Mouse (Mus musculus): ENCODE results near the gene Gskip. TPM values are rescaled to one million over a fixed set of nuclear protein-coding genes. Genes with fewer than 3 reads are reported as not detected.

The Gskip gene
- total and polyA plus RNA-seq, 3 experiments: 12.3 to 21.9 (median 13.3) TPM

Other genes starting within 250 kb of the Gskip start
- gene D430019H16Rik, start 231.0 kb upstream of the Gskip start, total RNA-seq (2012; rRNA removed): 0.34 and 0.42 TPM in 2 replicates
- 0.81 and 0.91 TPM in 2 replicates for gene D430019H16Rik, start 231.0 kb upstream of the Gskip start, total RNA-seq (2014; rRNA removed)
- 0.94 and 0.96 TPM in 2 replicates for gene D430019H16Rik, start 231.0 kb upstream of the Gskip start, polyA plus RNA-seq (2012; ENCODE audit: insufficient read length, low read depth)
- not detected in 2 replicates for gene Bdkrb2, start 121.6 kb upstream of the Gskip start, total RNA-seq (2012; rRNA removed)
- not detected in 2 replicates for gene Bdkrb2, start 121.6 kb upstream of the Gskip start, total RNA-seq (2014; rRNA removed)
- 0.06 TPM in 1 of 2 replicates, not detected in the other for gene Bdkrb2, start 121.6 kb upstream of the Gskip start, polyA plus RNA-seq (2012; ENCODE audit: insufficient read length, low read depth)
- gene Bdkrb1, start 81.7 kb upstream of the Gskip start, total RNA-seq (2012; rRNA removed): 0.29 and 0.81 TPM in 2 replicates
- gene Bdkrb1, start 81.7 kb upstream of the Gskip start, total RNA-seq (2014; rRNA removed): 1.00 and 1.5 TPM in 2 replicates
- 0.87 and 1.0 TPM in 2 replicates for gene Bdkrb1, start 81.7 kb upstream of the Gskip start, polyA plus RNA-seq (2012; ENCODE audit: insufficient read length, low read depth)
- 27.3 and 28.5 TPM in 2 replicates for gene Atg2b, start 382 bp downstream of the Gskip start, total RNA-seq (2012; rRNA removed)
- gene Atg2b, start 382 bp downstream of the Gskip start, total RNA-seq (2014; rRNA removed): 26.6 and 26.9 TPM in 2 replicates
- 24.1 and 28.4 TPM in 2 replicates for gene Atg2b, start 382 bp downstream of the Gskip start, polyA plus RNA-seq (2012; ENCODE audit: insufficient read length, low read depth)
- 0.13 and 0.38 TPM in 2 replicates for gene Ak7, start 21.1 kb downstream of the Gskip start, total RNA-seq (2012; rRNA removed)
- 0.11 and 0.24 TPM in 2 replicates for gene Ak7, start 21.1 kb downstream of the Gskip start, total RNA-seq (2014; rRNA removed)
- gene Ak7, start 21.1 kb downstream of the Gskip start, polyA plus RNA-seq (2012; ENCODE audit: insufficient read length, low read depth): 0.46 and 0.51 TPM in 2 replicates
- 90.1 and 100.0 TPM in 2 replicates for gene Papola, start 99.9 kb downstream of the Gskip start, total RNA-seq (2012; rRNA removed)
- gene Papola, start 99.9 kb downstream of the Gskip start, total RNA-seq (2014; rRNA removed): 111 and 115 TPM in 2 replicates
- gene Papola, start 99.9 kb downstream of the Gskip start, polyA plus RNA-seq (2012; ENCODE audit: insufficient read length, low read depth): 150 TPM in 2 replicates